Mouse (Mus musculus) thymus, adult 2 months (tissue): ENCODE results near the gene Gm44790. TPM values are rescaled to one million over a fixed set of nuclear protein-coding genes. Genes with fewer than 3 reads are reported as not detected.
"Not testable (repeated sequence)": the region's sequence is repeated elsewhere in the genome, so short reads cannot be mapped to it uniquely, and the experiment has no call there.

Experiments
- DNase-seq: peaks from one replicate; pipeline ENCODE4 v3.0.0; 2021
- H3K27ac ChIP-seq: fragments of 200-500 bp; 2 replicates; pipeline ENCODE4 v1.5.1; 2012; ENCODE audit warnings: low read length, control low read depth; ENCODE audit not compliant: control insufficient read depth, insufficient read depth
- H3K27me3 ChIP-seq: fragments of 200-500 bp; 2 replicates; pipeline ENCODE4 v1.6.1; 2012; ENCODE audit warnings: mild to moderate bottlenecking, low read length, moderate library complexity, mixed read lengths; ENCODE audit not compliant: control insufficient read depth, insufficient read depth
- H3K36me3 ChIP-seq: fragments of 200-500 bp; 2 replicates; pipeline ENCODE4 v1.6.1; 2012; ENCODE audit warnings: mild to moderate bottlenecking, low read length, moderate library complexity; ENCODE audit not compliant: control insufficient read depth, insufficient read depth
- H3K4me1 ChIP-seq: fragments of 200-500 bp; replicated peaks from 2 replicates; pipeline ENCODE4 v1.6.1; 2012; ENCODE audit warnings: low read length; ENCODE audit not compliant: control insufficient read depth, insufficient read depth
- H3K4me3 ChIP-seq: fragments of 200-500 bp; 2 replicates; pipeline ENCODE4 v1.5.1; 2012; ENCODE audit warnings: mild to moderate bottlenecking, low read length, control low read depth, moderate library complexity; ENCODE audit not compliant: control insufficient read depth, insufficient read depth
- CTCF ChIP-seq: fragments of 200-500 bp; IDR thresholded peaks from 2 replicates; pipeline ENCODE4 v1.5.1; 2012; ENCODE audit warnings: mild to moderate bottlenecking, control low read depth, low read length, moderate library complexity, borderline replicate concordance; ENCODE audit not compliant: control insufficient read depth, poor library complexity, insufficient read depth; ENCODE audit errors: extremely low read depth
- POLR2A ChIP-seq: fragments of 200-500 bp; IDR thresholded peaks from 2 replicates; pipeline ENCODE4 v1.6.1; 2012; ENCODE audit warnings: mild to moderate bottlenecking, low read length, control low read depth, moderate library complexity; ENCODE audit not compliant: control insufficient read depth, poor library complexity, insufficient read depth; ENCODE audit errors: extremely low read depth
- WGBS: fragments of 180-500 bp; shearing (Covaris S2); methylation state at CpG from one replicate; pipeline ENCODE4 v1.1.7; 2018; 5-methylcytosine and 5-hydroxymethylcytosine counted together
- polyA plus RNA-seq: library from polyadenylated mRNA; depleted of rRNA; stranded (reverse); fragments of >200 nt; gene quantifications from 2 replicates; pipeline ENCODE4 v1.2.3, GENCODE M21; 2012; rRNA removed

Gene Gm44790
- 32.3 and 32.5 TPM in 2 replicates for polyA plus RNA-seq

DNA sequence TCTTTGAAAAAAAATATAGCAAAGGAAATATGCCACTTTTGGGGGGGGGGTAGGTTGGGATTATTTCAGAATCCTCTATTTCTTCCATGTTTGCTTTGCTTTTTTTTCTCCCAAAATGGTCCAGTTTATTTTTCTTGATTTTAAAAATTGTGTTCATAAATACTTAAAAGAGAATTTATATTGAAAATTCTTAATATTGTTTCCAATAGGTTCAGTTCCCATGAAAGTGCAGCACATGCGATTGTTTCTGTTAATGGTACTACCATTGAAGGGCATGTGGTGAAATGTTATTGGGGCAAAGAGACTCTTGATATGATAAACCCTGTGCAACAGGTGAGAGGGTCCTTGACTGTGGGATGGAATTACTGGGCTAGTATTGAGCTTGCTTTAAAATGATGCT, at the start of gene Gm44790:
TSS of gene Gm44790 (plus strand) at position 301 of the 400 bp plus-strand sequence.
- Histone ChIP-seq H3K4me1 (no peaks in the 10 kb centered on the region), H3K36me3 (peaks cover 85% of the 10 kb centered on the region), H3K4me3 (no peak within 1 kb of the TSS), H3K27me3 (no peaks in the 10 kb centered on the region), H3K27ac (no peak within 1 kb of the TSS)
- TF ChIP-seq CTCF (no peak), POLR2A (no peak)
- DNase-seq, result no peak
- 97% methylated on average over 1 of the region's 1 CpGs for WGBS

GRCm38 (mm10) chr6:86378341-86378740, 48.1 kb upstream of the Gm44790 start:
- no peaks in the 10 kb centered on the region for H3K27me3 ChIP-seq
- H3K27ac ChIP-seq, result no peak overlapping the region
- WGBS, result 97% methylated on average over 3 of the region's 3 CpGs
- H3K36me3 ChIP-seq, result peaks cover 27% of the 10 kb centered on the region
- no peaks in the 10 kb centered on the region for H3K4me1 ChIP-seq
- DNase-seq, result no peak
- no peak overlapping the region for H3K4me3 ChIP-seq
- TF ChIP-seq CTCF (no peak), POLR2A (no peak)

GRCm38 (mm10) chr6:86380112-86380511, 46.3 kb upstream of the Gm44790 start:
- not testable (repeated sequence) for H3K27ac ChIP-seq, DNase-seq, H3K4me3 ChIP-seq, H3K27me3 ChIP-seq, H3K4me1 ChIP-seq
- WGBS, result 88% methylated on average over 8 of the region's 8 CpGs
- H3K36me3 ChIP-seq, result peaks cover 27% of the 10 kb centered on the region

- no peaks in the 10 kb centered on the region for H3K4me1 ChIP-seq
- TF ChIP-seq CTCF, result no peak
- no peak for TF ChIP-seq POLR2A
- no peak overlapping the region for H3K4me3 ChIP-seq
- DNase-seq, result no peak
- H3K27ac ChIP-seq, result no peak overlapping the region
- H3K36me3 ChIP-seq, result peaks cover 14% of the 10 kb centered on the region
- no peaks in the 10 kb centered on the region for H3K27me3 ChIP-seq
Measured at GRCm38 (mm10) chr6:86382551-86382950, 43.9 kb upstream of the Gm44790 start.

DNA sequence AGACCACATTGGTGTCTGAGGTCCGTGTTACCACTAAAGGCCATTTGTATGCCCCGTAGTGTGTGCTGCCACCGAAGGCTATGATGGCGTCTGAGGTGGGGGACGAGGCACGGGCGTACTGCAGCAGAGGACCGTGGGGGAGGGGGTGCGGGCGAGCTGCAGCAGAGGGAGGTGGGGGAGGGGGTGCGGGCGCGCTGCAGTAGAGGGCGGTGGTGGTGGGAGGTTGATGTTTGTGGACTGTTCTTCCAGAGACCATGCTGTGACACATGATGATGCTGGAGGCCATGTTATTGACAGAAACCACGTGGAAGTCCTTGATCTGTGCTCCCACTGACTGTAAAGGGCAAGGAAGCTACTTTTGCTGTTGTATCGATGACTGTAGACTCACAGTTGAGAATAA, 43.1 kb upstream of the Gm44790 start:
- Histone ChIP-seq H3K27me3 (no peaks in the 10 kb centered on the region), H3K27ac (no peak overlapping the region), H3K36me3 (peaks cover 6% of the 10 kb centered on the region), H3K4me3 (no peak overlapping the region), H3K4me1 (no peaks in the 10 kb centered on the region)
- WGBS, result 77% methylated on average over 16 of the region's 16 CpGs
- no peak for DNase-seq
- TF ChIP-seq POLR2A (no peak), CTCF (no peak)

DNA sequence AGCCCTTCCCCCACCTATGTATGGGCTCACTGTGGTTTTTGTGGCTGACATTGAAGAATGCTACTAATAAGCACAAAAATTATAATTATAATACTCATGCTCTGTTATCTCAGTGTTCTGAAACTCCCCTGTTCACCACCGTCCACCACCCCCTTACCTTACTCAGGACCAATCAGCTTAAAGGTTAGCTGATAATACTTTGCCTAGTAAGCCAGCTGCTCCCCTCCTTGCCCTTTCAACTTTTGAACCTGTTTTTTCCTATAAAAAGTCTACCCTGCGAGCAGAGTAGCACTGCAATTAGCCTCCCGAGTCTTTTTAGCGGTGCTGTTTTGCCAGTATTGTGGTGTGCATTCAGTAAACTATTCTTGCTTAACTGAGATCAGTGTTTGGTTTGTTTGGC, 41.8 kb upstream of the Gm44790 start:
- TF ChIP-seq CTCF (no peak), POLR2A (no peak)
- H3K4me3 ChIP-seq, result no peak overlapping the region
- 93% methylated on average over 4 of the region's 4 CpGs for WGBS
- H3K4me1 ChIP-seq, result no peaks in the 10 kb centered on the region
- no peak overlapping the region for H3K27ac ChIP-seq
- no peaks in the 10 kb centered on the region for H3K36me3 ChIP-seq
- no peak for DNase-seq
- H3K27me3 ChIP-seq, result no peaks in the 10 kb centered on the region

GRCm38 (mm10) chr6:86385362-86386104, 40.9 kb upstream of the Gm44790 start:
- WGBS, result 99% methylated on average over 5 of the region's 5 CpGs
- Histone ChIP-seq H3K4me1 (no peaks in the 10 kb centered on the region), H3K27ac (no peak overlapping the region), H3K4me3 (no peak overlapping the region), H3K27me3 (no peaks in the 10 kb centered on the region), H3K36me3 (no peaks in the 10 kb centered on the region)
- no peak for DNase-seq
- TF ChIP-seq POLR2A (no peak), CTCF (no peak)
